Mouse (Mus musculus) A20 (cell line): ENCODE results near the gene Vmn1r7.
"Not testable (repeated sequence)": the region's sequence is repeated elsewhere in the genome, so short reads cannot be mapped to it uniquely, and the experiment has no call there.

Experiments used
- DNase-seq: peaks from one replicate; pipeline ENCODE4 v3.0.0-alpha.2; 2011; ENCODE audit warnings: low read depth, low spot score

The Vmn1r7 gene

DNA sequence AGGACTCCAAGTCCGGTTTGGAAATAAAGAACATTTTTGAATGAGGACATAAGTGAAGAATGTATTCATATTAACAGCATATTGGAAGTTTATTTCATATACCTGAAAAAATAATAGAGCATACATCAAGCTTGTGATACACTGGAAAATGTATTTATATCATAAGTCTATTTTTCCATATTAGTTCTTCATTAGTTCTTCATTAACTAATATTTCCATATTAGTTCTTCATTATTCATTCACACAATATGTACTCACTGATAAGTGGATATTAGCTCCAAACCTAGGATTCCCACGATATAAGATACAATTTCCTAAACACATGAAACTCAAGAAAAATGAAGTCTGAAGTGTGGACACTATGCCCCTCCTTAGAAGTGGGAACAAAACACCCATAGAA, at the start of gene Vmn1r7:
TSS of gene Vmn1r7 (minus strand) at position 101 of the 400 bp plus-strand sequence.
- not testable (repeated sequence) for DNase-seq

DNA sequence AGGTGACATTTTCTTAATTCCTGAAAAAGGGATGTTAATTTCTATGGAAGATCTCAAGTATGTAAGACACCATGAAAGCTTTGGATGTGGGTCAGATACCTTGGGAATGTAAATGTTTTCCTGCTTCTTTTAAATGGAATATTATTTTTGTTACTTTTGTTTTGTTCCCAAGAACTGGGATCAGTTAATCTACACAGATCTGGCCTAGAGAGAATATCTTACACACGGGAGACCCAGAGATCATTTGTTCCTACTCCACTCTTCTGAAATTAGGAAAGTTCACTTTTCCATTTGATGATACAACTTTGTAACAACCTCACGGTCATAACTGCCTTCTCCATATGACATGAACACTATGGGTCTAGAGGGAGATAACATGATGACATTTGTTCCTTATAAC, 41.4 kb upstream of the Vmn1r7 start, which contains the start of gene Vmn1r9:
TSS of gene Vmn1r9 (plus strand) at position 301 of the 400 bp plus-strand sequence.
- DNase-seq: no peak

DNA sequence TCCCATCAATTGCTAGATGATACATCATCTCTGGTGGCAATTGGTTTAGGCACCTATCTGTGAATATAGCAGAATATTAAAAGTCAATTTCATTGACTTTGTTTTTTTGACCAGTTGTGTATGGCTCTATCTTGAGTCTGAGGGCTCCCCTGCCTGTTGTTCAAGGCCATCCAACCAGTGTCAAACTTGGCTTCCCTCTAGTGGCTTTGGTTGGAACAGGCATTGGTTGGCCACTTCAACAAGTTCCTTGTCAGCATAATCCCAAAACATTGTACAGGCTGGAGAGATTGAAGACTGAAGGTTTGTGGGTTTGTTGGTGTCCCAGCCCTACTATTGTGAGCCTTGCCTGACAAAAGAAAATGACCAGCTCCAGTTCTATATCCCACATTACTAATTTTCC, 38.6 kb upstream of the Vmn1r7 start:
- no peak for DNase-seq

DNA sequence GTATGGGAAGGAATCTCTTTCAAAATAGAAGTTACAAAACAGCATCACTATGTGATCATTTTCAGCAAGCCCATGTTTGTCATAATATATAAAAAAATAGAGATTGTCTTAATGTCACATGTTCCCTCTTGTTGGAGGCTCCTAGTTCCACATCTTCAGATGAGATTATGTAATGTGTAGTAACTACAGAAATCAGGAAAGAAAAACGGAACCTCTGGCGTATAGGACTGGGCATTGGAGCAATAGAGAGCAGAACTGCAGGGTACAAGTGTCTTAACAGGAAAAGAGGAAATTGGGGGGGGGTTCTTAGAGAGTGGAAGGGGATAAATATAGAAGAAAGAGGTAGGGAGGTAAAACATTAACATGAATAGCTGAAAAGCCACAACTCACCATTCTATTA, 9.6 kb upstream of the Vmn1r7 start:
- no peak for DNase-seq

DNA sequence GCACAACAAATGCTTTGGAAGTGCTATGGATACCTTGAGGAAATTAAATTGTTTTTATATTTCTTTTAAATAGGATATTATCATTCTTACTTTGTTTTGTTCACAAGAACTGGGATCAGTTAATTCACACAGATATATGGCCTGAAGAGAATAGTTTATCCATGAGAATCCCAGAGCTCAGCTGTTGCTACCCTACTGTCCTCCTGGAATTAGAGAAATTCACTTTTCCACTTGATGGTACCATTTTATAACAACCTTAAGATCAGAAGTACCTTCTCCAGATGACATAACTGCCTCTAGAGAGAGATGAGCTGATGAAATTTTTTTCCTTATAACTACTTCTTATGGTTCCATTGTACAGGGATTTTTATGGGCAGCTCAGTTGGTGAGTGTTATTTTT, 6.9 kb upstream of the Vmn1r7 start, which contains the start of gene Vmn1r8:
TSS of gene Vmn1r8 (plus strand) at position 301 of the 400 bp plus-strand sequence.
- DNase-seq: no peak

DNA sequence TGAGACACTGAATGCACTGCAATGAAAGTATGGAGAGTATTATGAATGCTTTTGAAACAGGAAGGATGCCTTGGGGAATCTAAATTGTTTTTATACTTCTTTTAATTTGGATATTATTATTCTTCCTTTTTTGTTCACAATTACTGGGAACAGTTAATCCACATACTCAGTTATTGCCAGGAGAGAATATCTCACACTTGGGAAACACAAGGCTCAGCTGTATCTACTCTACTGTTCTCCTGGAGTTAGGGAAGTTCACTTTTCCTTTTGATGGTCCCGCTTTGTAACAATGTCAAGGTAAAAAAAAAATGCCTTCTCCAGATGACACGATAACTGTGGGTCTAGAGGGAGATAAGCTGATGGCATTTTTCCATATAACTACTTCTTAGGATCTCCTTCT, 28.2 kb downstream of the Vmn1r7 start, which contains the start of gene Vmn1r6:
TSS of gene Vmn1r6 (plus strand) at position 301 of the 400 bp plus-strand sequence.
- DNase-seq: no peak
